Mouse (Mus musculus): ENCODE results near the gene Mmp25.
A peak's percentile ranks its signal among the peaks of the same experiment; 100 is the strongest.
"Not testable (repeated sequence)": the region's sequence is repeated elsewhere in the genome, so short reads cannot be mapped to it uniquely, and the experiment has no call there.

Gene Mmp25

DNA sequence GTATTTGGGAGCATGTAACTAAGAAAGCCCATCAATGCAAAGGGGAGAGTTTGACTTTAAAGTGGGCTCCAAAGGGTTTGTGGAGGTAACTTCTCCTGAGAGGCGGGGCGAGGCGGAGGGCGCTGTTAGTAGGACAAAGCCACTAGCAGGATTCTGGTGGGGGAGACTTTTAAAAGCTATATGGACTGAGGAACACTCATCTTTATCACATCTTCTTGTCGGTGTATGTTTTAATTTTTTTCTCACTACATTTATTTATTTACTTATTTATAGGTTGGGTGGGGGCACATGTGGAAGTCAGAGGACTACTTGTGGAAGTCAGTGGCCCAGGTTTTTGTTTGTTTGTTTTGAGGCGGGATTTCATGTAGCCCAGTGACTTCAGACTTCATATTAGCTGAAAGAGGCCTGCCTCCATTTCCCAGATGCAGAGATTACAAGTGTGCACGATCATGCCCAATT is 45.4 kb downstream of the Mmp25 start:
- no peak for DNase-seq

DNA sequence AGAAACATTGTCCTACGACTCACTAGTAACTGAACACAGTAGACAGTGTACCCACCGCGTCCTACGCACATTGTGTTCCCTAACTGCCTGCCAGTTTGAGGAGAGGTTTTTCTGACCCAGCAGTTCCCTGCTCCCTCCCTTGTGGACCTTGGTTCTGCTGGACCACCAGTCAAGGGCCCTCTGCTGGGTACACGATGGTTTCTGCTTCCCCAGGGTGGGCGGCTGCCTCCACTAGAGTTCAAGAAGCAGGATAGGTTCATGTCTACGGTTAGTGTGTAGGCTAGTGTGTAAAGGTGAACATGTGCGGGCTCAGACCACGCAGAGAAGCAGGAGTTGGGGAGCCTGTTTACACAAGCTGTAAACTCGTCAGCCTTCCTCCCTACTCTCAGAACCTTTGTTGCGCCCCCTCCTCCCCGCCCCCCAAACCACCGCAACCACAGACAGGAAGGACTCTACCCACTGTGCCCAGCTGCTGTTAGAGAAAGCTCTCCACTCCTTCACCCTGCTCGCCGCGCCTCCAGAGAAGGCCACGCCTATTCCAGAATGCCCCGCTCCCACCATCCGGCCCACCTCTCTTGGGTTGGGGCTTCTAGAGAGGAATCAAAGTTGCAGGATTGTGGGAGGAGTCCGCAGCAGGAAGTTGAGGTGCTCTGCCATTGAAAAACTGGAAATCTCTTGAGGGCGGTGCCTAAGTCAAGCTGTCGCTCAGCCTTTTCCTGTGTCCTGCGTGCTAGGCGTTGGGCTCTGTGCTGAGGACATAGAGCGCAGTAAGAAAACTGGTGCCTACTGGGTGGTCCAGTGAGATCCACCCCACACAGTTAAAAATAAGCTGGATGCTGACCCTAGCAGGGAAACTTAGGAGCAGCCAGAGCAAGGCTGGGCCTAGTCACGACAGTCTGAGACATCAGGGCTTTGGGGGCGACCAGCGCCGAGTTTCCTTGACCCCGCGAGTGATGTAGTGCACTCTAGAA is 46.2 kb downstream of the Mmp25 start, which contains the start of gene Zfp13:
TSS of gene Zfp13 (minus strand) at position 906 of the 971 bp plus-strand sequence.
- peak; percentile 80 for DNase-seq

DNA sequence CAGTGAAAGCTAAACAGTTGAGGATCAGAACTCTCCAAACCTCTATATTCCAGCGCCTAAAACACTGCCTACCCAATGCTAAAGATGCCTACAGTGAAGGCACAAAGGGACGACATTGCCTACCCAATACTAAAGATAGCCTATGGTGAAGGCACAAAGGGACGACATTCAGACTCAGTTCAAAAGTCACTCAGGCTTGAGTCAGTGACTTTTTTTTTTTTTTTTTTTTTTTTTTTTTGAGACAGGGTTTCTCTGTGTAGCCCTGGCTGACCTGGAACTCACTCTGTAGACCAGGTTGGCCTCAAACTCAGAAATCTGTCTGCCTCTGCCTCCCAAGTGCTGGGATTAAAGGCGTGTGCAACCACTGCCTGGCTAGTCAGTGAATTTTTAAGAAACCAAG is 49.9 kb downstream of the Mmp25 start:
- DNase-seq: not testable (repeated sequence)

DNA sequence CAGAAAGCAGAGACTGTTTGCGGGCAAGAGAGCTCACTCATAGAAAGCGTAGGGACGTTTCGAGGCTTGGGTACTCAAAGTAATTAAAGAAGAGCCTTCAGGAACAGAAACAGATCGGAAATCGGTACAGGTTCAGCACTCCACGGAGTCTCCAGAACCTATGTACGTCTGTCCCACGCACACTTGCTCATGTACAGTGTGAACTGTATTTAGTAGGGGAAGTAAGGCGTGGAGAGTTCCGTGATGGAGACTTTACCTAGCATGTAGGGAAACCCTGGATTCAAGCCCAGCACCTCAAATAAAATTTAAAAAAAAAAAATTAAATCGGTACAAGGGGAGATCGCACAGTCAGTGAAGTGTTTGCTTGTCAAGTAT is 52.2 kb downstream of the Mmp25 start:
- DNase-seq: no peak

DNA sequence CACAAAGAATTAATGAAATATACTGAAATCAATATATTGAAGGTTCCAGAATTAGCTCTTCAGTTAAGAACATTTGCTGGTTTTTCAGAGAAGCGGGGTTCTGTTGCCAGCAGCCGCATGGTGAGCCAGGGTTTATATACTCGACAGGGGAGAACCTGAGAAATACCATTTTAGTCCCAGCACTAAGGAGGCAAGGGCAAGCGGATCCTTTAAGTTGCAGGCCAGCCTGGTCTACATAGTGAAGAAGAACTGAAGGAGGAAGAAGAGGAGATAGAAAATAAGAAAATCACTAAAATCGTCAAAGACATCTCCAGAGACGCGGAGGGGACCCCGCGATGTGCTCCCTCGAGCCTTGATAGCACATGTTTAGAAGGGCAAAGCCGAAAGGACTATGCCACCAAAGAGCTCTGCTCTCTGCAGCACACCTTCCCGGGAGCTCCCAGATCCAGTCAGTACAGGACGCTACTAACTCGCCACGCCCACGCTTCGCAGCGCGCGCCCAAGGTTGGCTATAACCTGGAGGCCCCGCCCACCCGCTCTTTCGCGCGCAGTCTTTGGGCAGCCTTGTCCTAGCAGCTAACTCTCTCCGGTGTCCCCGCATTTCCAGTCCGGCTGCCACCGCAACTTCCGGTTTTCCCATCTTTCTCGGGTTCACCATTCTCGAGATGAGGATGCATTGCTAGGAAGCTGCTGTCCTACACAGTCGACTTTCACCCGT is 52.7 kb downstream of the Mmp25 start:
- DNase-seq: peak; percentile 99

DNA sequence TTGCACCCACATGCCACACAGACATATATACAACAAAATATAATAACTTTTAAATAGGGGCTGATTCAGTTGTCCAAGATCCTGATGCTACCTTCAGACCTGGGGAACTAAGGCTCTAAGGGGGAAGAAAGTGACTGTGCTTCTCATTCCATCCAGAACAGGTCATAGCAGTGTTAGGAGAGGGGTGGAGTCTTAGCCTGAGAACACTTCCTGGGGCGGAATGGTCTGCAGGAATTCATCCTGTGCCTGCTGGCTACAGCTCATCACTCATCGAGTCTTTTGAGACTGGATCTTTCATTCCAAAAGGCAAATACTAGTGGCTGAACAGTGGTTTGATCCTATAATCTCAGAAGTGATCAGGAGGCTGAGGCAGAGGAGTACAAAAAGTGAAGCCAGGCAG is 57.8 kb downstream of the Mmp25 start:
- DNase-seq: no peak

DNA sequence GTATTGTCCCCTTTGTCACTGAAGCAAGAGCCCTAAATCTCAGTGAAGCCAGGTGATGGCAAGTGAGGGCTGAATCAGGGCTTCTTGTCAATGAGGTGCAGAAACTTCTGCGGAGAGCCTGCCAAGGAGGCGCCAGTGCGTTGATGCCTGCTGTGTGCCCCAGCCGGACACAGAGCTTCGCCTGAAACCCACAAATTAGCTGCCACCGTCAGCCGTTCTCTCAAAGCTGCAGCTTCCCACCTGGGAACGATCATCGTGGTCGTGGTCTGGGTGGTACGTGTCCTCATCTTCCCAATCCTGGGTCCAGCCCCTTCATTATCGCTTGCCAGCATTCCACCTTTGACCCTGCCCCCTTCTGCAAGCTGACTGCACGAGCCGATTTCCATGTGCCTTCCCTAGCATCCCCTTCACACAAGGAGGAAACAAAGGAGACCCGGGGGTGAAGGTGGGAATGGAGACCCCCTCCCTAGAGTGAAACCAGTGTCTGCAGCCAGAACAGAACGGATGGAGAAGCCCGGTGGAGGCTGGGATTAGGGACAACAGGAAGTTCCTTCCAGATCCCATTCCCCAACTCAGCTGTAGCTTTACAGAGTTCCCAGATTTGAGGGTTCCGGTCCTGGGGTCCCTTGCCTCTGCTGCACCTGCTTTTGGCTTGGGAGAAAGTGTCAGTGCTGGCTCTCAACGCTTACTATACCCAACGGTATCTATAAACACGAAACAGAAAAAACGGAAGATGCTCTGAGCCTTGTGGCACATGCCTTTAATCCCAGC is 59.2 kb downstream of the Mmp25 start:
- peak; percentile 73 for DNase-seq

DNA sequence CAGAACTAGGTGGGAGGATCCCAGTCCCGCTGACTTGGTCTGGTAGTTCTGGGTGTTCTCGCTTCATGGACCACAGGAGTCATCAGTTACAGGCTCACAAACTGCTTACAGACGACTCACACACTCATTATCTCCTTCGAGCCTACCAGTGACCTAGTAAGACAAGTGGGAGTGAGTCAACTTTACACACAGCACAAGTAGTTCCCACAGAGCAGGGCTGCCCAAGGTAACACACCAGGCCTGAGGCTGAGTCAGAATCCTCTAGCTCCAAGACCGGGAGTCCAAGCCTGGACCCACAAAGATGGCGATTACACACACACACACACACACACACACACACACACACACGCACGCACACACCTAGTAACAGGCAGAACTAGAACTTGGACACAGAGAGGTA is 60.3 kb downstream of the Mmp25 start:
- DNase-seq: no peak
